Mouse (Mus musculus) C2C12 (cell line): ENCODE data around the gene Adh4.

Source experiments
- CTCF ChIP-seq: IDR thresholded peaks from one replicate; pipeline ENCODE4 v1.5.1; 2011; ENCODE audit not compliant: control insufficient read depth, insufficient read depth, insufficient read length
- MYOG ChIP-seq: IDR thresholded peaks from one replicate; pipeline ENCODE4 v1.6.1; 2011; ENCODE audit not compliant: control insufficient read depth, insufficient read length; ENCODE audit errors: extremely low read depth

GRCm38 (mm10) chr3:138375148-138375547 lies 40.1 kb upstream of the Adh4 start:
- TF ChIP-seq CTCF (no peak), MYOG (no peak)
